Mouse (Mus musculus): ENCODE measurements at regions not wholly inside any gene's neighbourhood (a gene's known extent, or its start where the extent isn't known, plus 50 kb on each side); places are given as distances from the start of the nearest gene placed in this dataset.
A peak's percentile ranks its signal among the peaks of the same experiment; 100 is the strongest.

- DNase-seq, result no peak
- Histone ChIP-seq H3K9ac (no peak overlapping the region), H3K4me3 (ENCODE audit: low read depth, low read length) (no peak overlapping the region), H3K36me3 (ENCODE audit: insufficient read depth) (no peaks in the 10 kb centered on the region), H3K4me2 (ENCODE audit: low read depth) (no peak overlapping the region), H3K9me3 (ENCODE audit: low read length) (no peaks in the 10 kb centered on the region), H3K4me1 (ENCODE audit: insufficient read depth) (no peaks in the 10 kb centered on the region), H3K27ac (ENCODE audit: low read depth, low read length) (no peak overlapping the region), H3K27me3 (ENCODE audit: insufficient read depth, low read length) (no peaks in the 10 kb centered on the region)
- 26% methylated on average over 6 of the region's 6 CpGs for WGBS
- no peak for ATAC-seq
- TF ChIP-seq CTCF (IDR thresholded peaks at IDR 0.05; ENCODE audit: low read depth), result no peak
Measured at GRCm38 (mm10) chr14:60530348-60530711, 103.5 kb upstream of the Spata13 start.

- Histone ChIP-seq H3K9ac (no peak overlapping the region), H3K9me3 (ENCODE audit: low read length) (no peaks in the 10 kb centered on the region), H3K4me1 (ENCODE audit: insufficient read depth) (no peaks in the 10 kb centered on the region), H3K4me3 (ENCODE audit: low read depth, low read length) (no peak overlapping the region), H3K27me3 (ENCODE audit: insufficient read depth, low read length) (no peaks in the 10 kb centered on the region), H3K36me3 (ENCODE audit: insufficient read depth) (no peaks in the 10 kb centered on the region), H3K4me2 (ENCODE audit: low read depth) (no peak overlapping the region), H3K27ac (ENCODE audit: low read depth, low read length) (no peak overlapping the region)
- WGBS, result 87% methylated on average over 5 of the region's 5 CpGs
- no peak for TF ChIP-seq CTCF (IDR thresholded peaks at IDR 0.05; ENCODE audit: low read depth)
- DNase-seq, result no peak
- ATAC-seq, result no peak
Measured at GRCm38 (mm10) chr14:60530973-60531372, 102.8 kb upstream of the Spata13 start.

GRCm38 (mm10) chr14:60531766-60532165, 102.0 kb upstream of the Spata13 start:
- no peak for ATAC-seq
- no peaks in the 10 kb centered on the region for H3K4me1 ChIP-seq (ENCODE audit: insufficient read depth)
- H3K27ac ChIP-seq (ENCODE audit: low read depth, low read length), result no peak overlapping the region
- DNase-seq, result no peak
- H3K9ac ChIP-seq, result no peak overlapping the region
- TF ChIP-seq CTCF (IDR thresholded peaks at IDR 0.05; ENCODE audit: low read depth), result peak; percentile 31; the same call in 1 of the 2 replicates
- H3K4me2 ChIP-seq (ENCODE audit: low read depth), result no peak overlapping the region
- H3K27me3 ChIP-seq (ENCODE audit: insufficient read depth, low read length), result no peaks in the 10 kb centered on the region
- H3K9me3 ChIP-seq (ENCODE audit: low read length), result no peaks in the 10 kb centered on the region
- H3K4me3 ChIP-seq (ENCODE audit: low read depth, low read length), result no peak overlapping the region
- no peaks in the 10 kb centered on the region for H3K36me3 ChIP-seq (ENCODE audit: insufficient read depth)

GRCm38 (mm10) chr14:60533452-60534224, 100.2 kb upstream of the Spata13 start:
- Histone ChIP-seq H3K4me2 (ENCODE audit: low read depth) (peak overlapping the region; percentile 13; the same call in 1 of the 2 replicates), H3K4me3 (ENCODE audit: low read depth, low read length) (no peak overlapping the region), H3K9me3 (ENCODE audit: low read length) (no peaks in the 10 kb centered on the region), H3K36me3 (ENCODE audit: insufficient read depth) (no peaks in the 10 kb centered on the region), H3K4me1 (ENCODE audit: insufficient read depth) (no peaks in the 10 kb centered on the region), H3K27me3 (ENCODE audit: insufficient read depth, low read length) (no peaks in the 10 kb centered on the region), H3K27ac (ENCODE audit: low read depth, low read length) (no peak overlapping the region), H3K9ac (no peak overlapping the region)
- peak; percentile 46 for DNase-seq
- TF ChIP-seq CTCF (IDR thresholded peaks at IDR 0.05; ENCODE audit: low read depth), result 0 out of 2 replicates have a peak, but pooled peaks have one; percentile 10
- WGBS, result 6% methylated on average over 23 of the region's 23 CpGs
- peak; percentile 65; the same call in 1 of the 2 replicates for ATAC-seq

- H3K4me3 ChIP-seq (ENCODE audit: low read depth, low read length), result no peak overlapping the region
- H3K9me3 ChIP-seq (ENCODE audit: low read length), result no peaks in the 10 kb centered on the region
- H3K36me3 ChIP-seq (ENCODE audit: insufficient read depth), result no peaks in the 10 kb centered on the region
- no peaks in the 10 kb centered on the region for H3K4me1 ChIP-seq (ENCODE audit: insufficient read depth)
- H3K27me3 ChIP-seq (ENCODE audit: insufficient read depth, low read length), result no peaks in the 10 kb centered on the region
- no peak for DNase-seq
- 0 out of 2 replicates have a peak, but pooled peaks have one; percentile 20 for ATAC-seq
- 74% methylated on average over 2 of the region's 2 CpGs for WGBS
- H3K4me2 ChIP-seq (ENCODE audit: low read depth), result no peak overlapping the region
- TF ChIP-seq CTCF (IDR thresholded peaks at IDR 0.05; ENCODE audit: low read depth), result peak; percentile 44
- H3K27ac ChIP-seq (ENCODE audit: low read depth, low read length), result no peak overlapping the region
- H3K9ac ChIP-seq, result no peak overlapping the region
Measured at GRCm38 (mm10) chr14:60539040-60539439, 94.8 kb upstream of the Spata13 start.

- no peaks in the 10 kb centered on the region for H3K36me3 ChIP-seq (ENCODE audit: insufficient read depth)
- DNase-seq, result no peak
- TF ChIP-seq CTCF (IDR thresholded peaks at IDR 0.05; ENCODE audit: low read depth), result no peak
- H3K4me2 ChIP-seq (ENCODE audit: low read depth), result no peak overlapping the region
- ATAC-seq, result no peak
- H3K27me3 ChIP-seq (ENCODE audit: insufficient read depth, low read length), result no peaks in the 10 kb centered on the region
- H3K9ac ChIP-seq, result no peak overlapping the region
- H3K27ac ChIP-seq (ENCODE audit: low read depth, low read length), result no peak overlapping the region
- H3K4me1 ChIP-seq (ENCODE audit: insufficient read depth), result no peaks in the 10 kb centered on the region
- no peak overlapping the region for H3K4me3 ChIP-seq (ENCODE audit: low read depth, low read length)
- H3K9me3 ChIP-seq (ENCODE audit: low read length), result no peaks in the 10 kb centered on the region
- 64% methylated on average over 4 of the region's 4 CpGs for WGBS
Measured at GRCm38 (mm10) chr14:60540111-60540510, 93.7 kb upstream of the Spata13 start.

GRCm38 (mm10) chr14:60541596-60541995, 92.2 kb upstream of the Spata13 start:
- Histone ChIP-seq H3K4me2 (ENCODE audit: low read depth) (no peak overlapping the region), H3K4me1 (ENCODE audit: insufficient read depth) (no peaks in the 10 kb centered on the region), H3K36me3 (ENCODE audit: insufficient read depth) (no peaks in the 10 kb centered on the region), H3K9me3 (ENCODE audit: low read length) (no peaks in the 10 kb centered on the region), H3K4me3 (ENCODE audit: low read depth, low read length) (no peak overlapping the region), H3K27me3 (ENCODE audit: insufficient read depth, low read length) (no peaks in the 10 kb centered on the region), H3K9ac (no peak overlapping the region), H3K27ac (ENCODE audit: low read depth, low read length) (no peak overlapping the region)
- no peak for TF ChIP-seq CTCF (IDR thresholded peaks at IDR 0.05; ENCODE audit: low read depth)
- no peak for ATAC-seq
- WGBS, result 85% methylated on average over 5 of the region's 5 CpGs
- DNase-seq, result no peak

Measured in forebrain, postnatal 0 days (tissue).